Mouse (Mus musculus): ENCODE data around the gene Clmn.
A peak's percentile ranks its signal among the peaks of the same experiment; 100 is the strongest.
"Not testable (repeated sequence)": the region's sequence is repeated elsewhere in the genome, so short reads cannot be mapped to it uniquely, and the experiment has no call there.

Clmn gene

GRCm38 (mm10) chr12:104758066-104758465 lies 106.8 kb downstream of the Clmn start:
- no peak for DNase-seq (ENCODE audit: low read depth, low spot score)

GRCm38 (mm10) chr12:104753686-104754085 lies 111.2 kb downstream of the Clmn start:
- no peak for DNase-seq (ENCODE audit: low read depth, low spot score)

- DNase-seq (ENCODE audit: low read depth, low spot score), result peak; percentile 95
Measured at GRCm38 (mm10) chr12:104751814-104752765, 112.8 kb downstream of the Clmn start, which contains the start of gene Dicer1. Gene Dicer1, minus strand, starts transcription at chr12:104751952.

GRCm38 (mm10) chr12:104751331-104751813 lies 113.5 kb downstream of the Clmn start:
- no peak for DNase-seq (ENCODE audit: low read depth, low spot score)

GRCm38 (mm10) chr12:104748946-104749345 lies 115.9 kb downstream of the Clmn start:
- DNase-seq (ENCODE audit: low read depth, low spot score), result no peak

GRCm38 (mm10) chr12:104747252-104747651 lies 117.6 kb downstream of the Clmn start:
- no peak for DNase-seq (ENCODE audit: low read depth, low spot score)

GRCm38 (mm10) chr12:104746601-104747000 lies 118.3 kb downstream of the Clmn start:
- no peak for DNase-seq (ENCODE audit: low read depth, low spot score)

- DNase-seq (ENCODE audit: low read depth, low spot score), result no peak
Measured at GRCm38 (mm10) chr12:104743687-104744086, 121.2 kb downstream of the Clmn start.

GRCm38 (mm10) chr12:104742247-104742646 lies 122.6 kb downstream of the Clmn start:
- no peak for DNase-seq (ENCODE audit: low read depth, low spot score)

- DNase-seq (ENCODE audit: low read depth, low spot score), result no peak
Measured at GRCm38 (mm10) chr12:104740841-104741787, 123.8 kb downstream of the Clmn start.

GRCm38 (mm10) chr12:104738931-104739330 lies 125.9 kb downstream of the Clmn start:
- no peak for DNase-seq (ENCODE audit: low read depth, low spot score)

GRCm38 (mm10) chr12:104738446-104738845 lies 126.4 kb downstream of the Clmn start:
- no peak for DNase-seq (ENCODE audit: low read depth, low spot score)

GRCm38 (mm10) chr12:104737666-104738065 lies 127.2 kb downstream of the Clmn start:
- DNase-seq (ENCODE audit: low read depth, low spot score), result no peak

GRCm38 (mm10) chr12:104735993-104736395 lies 128.9 kb downstream of the Clmn start:
- no peak for DNase-seq (ENCODE audit: low read depth, low spot score)

- no peak for DNase-seq (ENCODE audit: low read depth, low spot score)
Measured at GRCm38 (mm10) chr12:104733165-104733564, 131.7 kb downstream of the Clmn start.

GRCm38 (mm10) chr12:104731782-104732181 lies 133.1 kb downstream of the Clmn start:
- DNase-seq (ENCODE audit: low read depth, low spot score), result no peak

- DNase-seq (ENCODE audit: low read depth, low spot score), result not testable (repeated sequence)
Measured at GRCm38 (mm10) chr12:104726436-104726835, 138.4 kb downstream of the Clmn start.

- DNase-seq (ENCODE audit: low read depth, low spot score), result no peak
Measured at GRCm38 (mm10) chr12:104722056-104722455, 142.8 kb downstream of the Clmn start.

- DNase-seq (ENCODE audit: low read depth, low spot score), result no peak
Measured at GRCm38 (mm10) chr12:104721011-104721410, 143.9 kb downstream of the Clmn start.

GRCm38 (mm10) chr12:104718956-104719355 lies 145.9 kb downstream of the Clmn start:
- DNase-seq (ENCODE audit: low read depth, low spot score), result no peak

GRCm38 (mm10) chr12:104716409-104716808 lies 148.5 kb downstream of the Clmn start:
- DNase-seq (ENCODE audit: low read depth, low spot score), result peak; percentile 48

GRCm38 (mm10) chr12:104715453-104715852 lies 149.4 kb downstream of the Clmn start:
- DNase-seq (ENCODE audit: low read depth, low spot score), result no peak
